Mouse (Mus musculus) forebrain, embryonic 13.5 days (tissue): Measurements from ENCODE around the gene Tmem165. TPM values are rescaled to one million over a fixed set of nuclear protein-coding genes. Genes with fewer than 3 reads are reported as not detected.

Experiments used
- ATAC-seq: fragments of 200-750 bp; cut with Nextera tagmentation; 2 replicates; pipeline ENCODE4 v1.8.0; 2017
- H3K27ac ChIP-seq: fragments of 300-500 bp; sonication (generic); 2 replicates; pipeline ENCODE4 v1.5.1; 2015; ENCODE audit warnings: inconsistent platforms, mild to moderate bottlenecking, moderate library complexity
- H3K27me3 ChIP-seq: fragments of 300-500 bp; sonication (generic); 2 replicates; pipeline ENCODE4 v1.6.1; 2015; ENCODE audit warnings: mild to moderate bottlenecking, inconsistent platforms
- H3K36me3 ChIP-seq: fragments of 300-500 bp; sonication (generic); 2 replicates; pipeline ENCODE4 v1.6.1; 2015; ENCODE audit warnings: mild to moderate bottlenecking, inconsistent platforms; ENCODE audit not compliant: poor library complexity, severe bottlenecking
- H3K4me1 ChIP-seq: fragments of 300-500 bp; sonication (generic); 2 replicates; pipeline ENCODE4 v1.6.1; 2015; ENCODE audit warnings: inconsistent platforms
- H3K4me2 ChIP-seq: fragments of 300-500 bp; sonication (generic); 2 replicates; pipeline ENCODE4 v1.6.1; 2015; ENCODE audit warnings: inconsistent platforms, mild to moderate bottlenecking, moderate library complexity
- H3K4me3 ChIP-seq: fragments of 300-500 bp; sonication (generic); 2 replicates; pipeline ENCODE4 v1.5.1; 2015; ENCODE audit warnings: mild to moderate bottlenecking, inconsistent platforms
- H3K9ac ChIP-seq: fragments of 300-500 bp; sonication (generic); 2 replicates; pipeline ENCODE4 v1.6.1; 2015; ENCODE audit warnings: mild to moderate bottlenecking, inconsistent platforms
- H3K9me3 ChIP-seq: fragments of 300-500 bp; sonication (generic); replicated peaks from 2 replicates; pipeline ENCODE4 v1.6.1; 2016; ENCODE audit warnings: inconsistent platforms
- WGBS: fragments of 180-500 bp; shearing (Covaris S2); methylation state at CpG from one replicate; pipeline ENCODE4 v1.1.7; 2015; 5-methylcytosine and 5-hydroxymethylcytosine counted together
- polyA plus RNA-seq: library from polyadenylated mRNA; unstranded; fragments of >200 nt; fragmentation: Nextera tagmentation; extraction: Ambion mirVana; gene quantifications from 2 replicates; pipeline ENCODE4 v1.2.1, GENCODE M21; 2015

Gene Tmem165
- polyA plus RNA-seq, 1 experiment from 2014 or later, result 54.2 TPM

GRCm38 (mm10) chr5:76203171-76203570 lies 19.5 kb downstream of the Tmem165 start:
- no peaks in the 10 kb centered on the region for H3K4me1 ChIP-seq
- ATAC-seq, result no peak
- no peaks in the 10 kb centered on the region for H3K9me3 ChIP-seq
- H3K4me2 ChIP-seq, result no peak overlapping the region
- no peaks in the 10 kb centered on the region for H3K27me3 ChIP-seq
- H3K9ac ChIP-seq, result no peak overlapping the region
- H3K36me3 ChIP-seq, result peaks cover 65% of the 10 kb centered on the region
- no peak overlapping the region for H3K27ac ChIP-seq
- no peak overlapping the region for H3K4me3 ChIP-seq
- 90% methylated on average over 3 of the region's 3 CpGs for WGBS

GRCm38 (mm10) chr5:76205886-76206285 lies 22.2 kb downstream of the Tmem165 start:
- 90% methylated on average over 2 of the region's 2 CpGs for WGBS
- H3K4me3 ChIP-seq, result no peak overlapping the region
- H3K4me2 ChIP-seq, result no peak overlapping the region
- H3K36me3 ChIP-seq, result peaks cover 66% of the 10 kb centered on the region
- no peaks in the 10 kb centered on the region for H3K27me3 ChIP-seq
- H3K4me1 ChIP-seq, result no peaks in the 10 kb centered on the region
- no peaks in the 10 kb centered on the region for H3K9me3 ChIP-seq
- ATAC-seq, result no peak
- H3K9ac ChIP-seq, result no peak overlapping the region
- H3K27ac ChIP-seq, result no peak overlapping the region

DNA sequence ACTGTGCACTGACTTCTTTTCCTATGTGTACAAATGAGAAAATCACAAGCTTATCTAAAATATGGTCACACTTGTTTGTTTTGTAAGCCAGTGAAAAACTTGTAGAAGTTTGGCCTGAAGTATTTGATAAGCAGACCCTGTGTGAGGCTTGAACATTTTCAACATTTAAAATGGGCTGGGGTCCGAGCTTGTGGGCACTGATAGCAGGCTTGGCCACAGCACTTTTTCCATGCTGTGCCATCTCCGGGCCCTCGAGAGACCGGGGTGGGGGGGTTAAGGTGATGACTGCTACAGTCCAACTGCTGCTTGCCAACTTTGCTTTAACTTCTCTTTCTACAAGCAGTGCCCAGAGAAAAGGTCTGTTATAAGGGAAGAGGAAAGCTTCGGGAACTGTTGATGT lies 24.4 kb downstream of the Tmem165 start:
- no peaks in the 10 kb centered on the region for H3K4me1 ChIP-seq
- ATAC-seq, result no peak
- H3K4me2 ChIP-seq, result no peak overlapping the region
- H3K4me3 ChIP-seq, result no peak overlapping the region
- H3K27me3 ChIP-seq, result no peaks in the 10 kb centered on the region
- H3K36me3 ChIP-seq, result peaks cover 71% of the 10 kb centered on the region
- 94% methylated on average over 5 of the region's 5 CpGs for WGBS
- H3K9ac ChIP-seq, result no peak overlapping the region
- H3K9me3 ChIP-seq, result no peaks in the 10 kb centered on the region
- H3K27ac ChIP-seq, result no peak overlapping the region

DNA sequence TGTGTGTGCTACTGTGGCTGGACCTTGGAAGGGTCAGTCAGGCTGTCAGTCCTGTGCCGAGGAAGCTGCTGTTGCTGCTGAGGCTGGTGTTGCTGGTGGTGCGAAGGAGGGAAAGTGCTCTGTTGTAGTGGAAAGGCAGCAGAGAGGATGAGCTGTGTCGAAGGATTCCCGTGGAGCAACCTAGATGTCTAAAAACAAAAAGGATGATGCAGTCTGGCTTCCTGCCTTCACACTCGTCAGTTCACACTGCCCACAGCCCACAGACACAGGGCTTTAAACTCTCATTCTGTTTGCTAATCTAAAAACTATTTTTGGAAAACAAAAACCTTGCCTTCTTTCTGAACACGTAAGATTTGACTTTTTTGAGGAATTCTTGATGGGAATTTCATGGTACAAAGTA lies 33.0 kb downstream of the Tmem165 start:
- H3K36me3 ChIP-seq, result peaks cover 32% of the 10 kb centered on the region
- WGBS, result 82% methylated on average over 6 of the region's 6 CpGs
- no peak overlapping the region for H3K27ac ChIP-seq
- H3K4me3 ChIP-seq, result no peak overlapping the region
- no peak for ATAC-seq
- H3K9me3 ChIP-seq, result no peaks in the 10 kb centered on the region
- no peaks in the 10 kb centered on the region for H3K4me1 ChIP-seq
- H3K27me3 ChIP-seq, result no peaks in the 10 kb centered on the region
- H3K4me2 ChIP-seq, result no peak overlapping the region
- H3K9ac ChIP-seq, result no peak overlapping the region

DNA sequence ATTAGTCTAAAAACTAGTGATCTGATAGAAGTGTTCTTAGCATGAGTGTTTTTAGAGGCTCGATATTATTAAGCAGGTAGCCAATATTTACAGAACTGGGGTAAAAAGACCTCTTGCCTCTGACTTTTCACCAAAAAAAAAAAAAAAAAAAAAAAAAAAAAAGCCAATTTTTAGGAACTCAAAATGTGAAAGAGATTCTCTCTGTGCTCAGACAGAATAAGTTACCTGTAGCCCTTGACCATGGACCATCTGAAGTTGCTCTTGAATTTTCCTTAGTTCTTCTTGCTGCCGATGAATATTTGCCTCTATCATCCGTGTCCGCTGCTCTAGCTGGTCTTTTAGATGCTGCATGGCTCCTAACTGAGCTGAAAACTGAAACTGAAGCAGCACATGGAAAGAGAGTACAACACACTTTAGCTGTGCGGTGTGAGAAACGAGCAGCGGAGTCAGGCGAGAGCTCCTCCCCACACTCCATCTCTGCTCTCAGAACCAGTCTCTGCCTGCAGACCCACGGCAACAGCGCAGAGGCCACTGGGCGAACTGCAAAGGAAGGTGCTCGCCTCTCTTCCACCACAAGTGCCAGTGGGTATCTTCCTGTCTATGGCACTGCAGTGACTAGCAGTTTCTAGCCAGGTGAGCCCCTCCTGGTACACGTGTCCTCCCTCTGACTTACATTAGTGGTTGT lies 47.6 kb downstream of the Tmem165 start:
- peaks cover 54% of the 10 kb centered on the region for H3K36me3 ChIP-seq
- no peak for ATAC-seq
- WGBS, result 92% methylated on average over 13 of the region's 13 CpGs

DNA sequence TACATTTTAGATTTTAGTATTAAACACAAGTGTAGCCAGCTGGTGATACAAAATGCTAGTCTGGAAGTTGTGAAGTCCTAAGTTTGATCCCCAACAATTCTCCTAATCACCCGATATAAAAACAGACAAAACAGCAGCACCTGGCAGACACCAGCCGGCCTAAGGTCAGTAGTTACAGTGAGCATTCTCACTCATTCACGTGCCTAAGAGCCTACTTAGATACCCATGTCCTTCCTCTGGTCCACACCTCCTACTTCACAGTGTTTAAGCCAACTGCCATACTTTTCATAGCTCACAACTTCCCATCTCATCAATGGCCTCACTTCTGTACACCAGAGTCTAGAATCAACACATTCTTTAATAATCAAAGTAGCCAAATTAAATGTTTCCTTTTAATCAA lies 59.6 kb downstream of the Tmem165 start:
- 87% methylated on average over 3 of the region's 3 CpGs for WGBS
- Histone ChIP-seq H3K4me2 (no peak overlapping the region), H3K4me1 (no peaks in the 10 kb centered on the region), H3K27ac (no peak overlapping the region), H3K27me3 (no peaks in the 10 kb centered on the region), H3K36me3 (peaks cover 18% of the 10 kb centered on the region), H3K9me3 (no peaks in the 10 kb centered on the region), H3K9ac (no peak overlapping the region), H3K4me3 (no peak overlapping the region)
- no peak for ATAC-seq

More for the DNA sequence above, 47.6 kb downstream of the Tmem165 start:
- H3K4me3 ChIP-seq, result no peak overlapping the region
- H3K4me2 ChIP-seq, result no peak overlapping the region
- no peaks in the 10 kb centered on the region for H3K9me3 ChIP-seq
- no peaks in the 10 kb centered on the region for H3K27me3 ChIP-seq
- no peak overlapping the region for H3K27ac ChIP-seq
- H3K4me1 ChIP-seq, result no peaks in the 10 kb centered on the region
- no peak overlapping the region for H3K9ac ChIP-seq

DNA sequence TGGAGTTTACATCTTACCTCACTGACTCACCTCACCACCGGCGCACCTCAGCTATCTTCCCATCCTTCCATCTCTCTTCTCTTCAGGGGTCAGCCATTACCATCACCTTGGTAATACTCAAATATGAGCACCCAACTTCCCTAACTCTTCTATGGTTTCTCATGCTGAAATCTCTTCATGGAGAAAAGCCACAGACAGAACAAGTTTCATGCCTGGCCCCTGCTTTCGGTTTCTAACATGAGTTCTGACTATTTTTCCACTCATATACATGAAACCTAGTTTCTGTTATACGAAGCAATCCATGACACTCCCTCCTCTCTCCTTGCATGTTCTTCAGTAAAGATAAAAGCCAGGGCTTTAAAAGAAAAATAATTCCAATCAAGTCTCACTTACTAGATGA lies 60.2 kb downstream of the Tmem165 start:
- peaks cover 18% of the 10 kb centered on the region for H3K36me3 ChIP-seq
- H3K4me2 ChIP-seq, result no peak overlapping the region
- no peak overlapping the region for H3K4me3 ChIP-seq
- H3K4me1 ChIP-seq, result no peaks in the 10 kb centered on the region
- 96% methylated on average over 4 of the region's 4 CpGs for WGBS
- H3K9me3 ChIP-seq, result no peaks in the 10 kb centered on the region
- H3K27me3 ChIP-seq, result no peaks in the 10 kb centered on the region
- H3K27ac ChIP-seq, result no peak overlapping the region
- H3K9ac ChIP-seq, result no peak overlapping the region
- no peak for ATAC-seq

- Histone ChIP-seq H3K4me3 (no peak overlapping the region), H3K36me3 (peaks cover 18% of the 10 kb centered on the region), H3K27me3 (no peaks in the 10 kb centered on the region), H3K4me2 (no peak overlapping the region), H3K9me3 (no peaks in the 10 kb centered on the region), H3K4me1 (no peaks in the 10 kb centered on the region), H3K9ac (no peak overlapping the region), H3K27ac (no peak overlapping the region)
- 95% methylated on average over 10 of the region's 10 CpGs for WGBS
- ATAC-seq, result no peak
Measured at GRCm38 (mm10) chr5:76244430-76244829, 60.8 kb downstream of the Tmem165 start.

DNA sequence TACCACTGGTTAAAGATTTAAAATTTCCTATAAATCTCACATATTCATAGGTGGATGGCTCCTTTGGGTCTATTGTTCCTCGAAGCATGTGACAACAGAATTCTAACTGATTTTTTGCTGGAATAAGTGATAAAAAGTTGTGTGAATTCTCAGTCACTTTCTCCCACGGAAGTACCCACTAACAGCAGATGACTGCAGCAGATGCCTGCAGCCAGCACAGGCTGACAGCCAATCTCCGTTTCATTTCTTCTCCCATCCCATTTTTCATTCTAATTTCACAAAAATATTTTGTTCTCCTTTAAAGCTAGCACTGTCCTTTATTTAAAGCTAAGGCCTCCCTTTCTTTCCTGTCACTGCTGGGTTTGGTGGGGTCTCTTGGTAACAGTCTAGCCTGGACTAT lies 61.7 kb downstream of the Tmem165 start:
- H3K27ac ChIP-seq, result no peak overlapping the region
- H3K4me3 ChIP-seq, result no peak overlapping the region
- peaks cover 14% of the 10 kb centered on the region; the same call in 1 of the 2 replicates for H3K36me3 ChIP-seq
- no peaks in the 10 kb centered on the region for H3K27me3 ChIP-seq
- whole genome bisulfite sequencing, result 87% methylated on average over 3 of the region's 3 CpGs
- no peak overlapping the region for H3K9ac ChIP-seq
- ATAC-seq, result no peak
- no peak overlapping the region for H3K4me2 ChIP-seq
- H3K9me3 ChIP-seq, result no peaks in the 10 kb centered on the region
- no peaks in the 10 kb centered on the region for H3K4me1 ChIP-seq

- ATAC-seq, result no peak
- H3K4me3 ChIP-seq, result no peak overlapping the region
- peaks cover 11% of the 10 kb centered on the region; the same call in 1 of the 2 replicates for H3K36me3 ChIP-seq
- no peak overlapping the region for H3K9ac ChIP-seq
- no peaks in the 10 kb centered on the region for H3K27me3 ChIP-seq
- no peak overlapping the region for H3K4me2 ChIP-seq
- no peaks in the 10 kb centered on the region for H3K9me3 ChIP-seq
- H3K27ac ChIP-seq, result no peak overlapping the region
- H3K4me1 ChIP-seq, result no peaks in the 10 kb centered on the region
Measured at GRCm38 (mm10) chr5:76246539-76246938, 62.9 kb downstream of the Tmem165 start.

GRCm38 (mm10) chr5:76250948-76251347 lies 67.3 kb downstream of the Tmem165 start:
- no peaks in the 10 kb centered on the region for H3K9me3 ChIP-seq
- no peak overlapping the region for H3K27ac ChIP-seq
- peaks cover 8% of the 10 kb centered on the region; the same call in 1 of the 2 replicates for H3K36me3 ChIP-seq
- no peak overlapping the region for H3K4me3 ChIP-seq
- no peak for ATAC-seq
- 94% methylated on average over 3 of the region's 3 CpGs for WGBS
- H3K4me2 ChIP-seq, result no peak overlapping the region
- H3K4me1 ChIP-seq, result 0 out of 2 replicates have a peak, but pooled peaks cover 5% of the 10 kb centered on the region
- no peak overlapping the region for H3K9ac ChIP-seq
- no peaks in the 10 kb centered on the region for H3K27me3 ChIP-seq
